ENCODE assay signal across 8 mouse cellular contexts in genomic region chr19:52992880-52993440, GRCm38 (mm10). TPM values are rescaled to one million over a fixed set of nuclear protein-coding genes. Genes with fewer than 3 reads are reported as not detected.
DNase-seq lines count a peak whose midpoint lies in the region; ATAC-seq and TF ChIP-seq lines count a peak whose summit lies in the region.

No protein-coding gene starts in this region.

- 74% methylated on average over 11 of the region's 11 CpGs for WGBS in liver, postnatal 0 days (ENCODE audit: insufficient replicate concordance)

- no peak overlapping the region for H3K4me3 ChIP-seq in liver, postnatal 0 days (ENCODE audit: low read depth, low read length)

- H3K36me3 ChIP-seq in liver, postnatal 0 days (replicated peaks; ENCODE audit: insufficient read depth, low read length), result peaks cover 69% of the 10 kb centered on the region

- no peak overlapping the region for H3K9ac ChIP-seq in liver, postnatal 0 days (replicated peaks)

- no peak for TF ChIP-seq EP300 in liver, postnatal 0 days (IDR thresholded peaks at IDR 0.05; ENCODE audit: low read depth)

- H3K27me3 ChIP-seq in liver, postnatal 0 days (ENCODE audit: insufficient read depth, low read length), result no peaks in the 10 kb centered on the region

- no peak overlapping the region for H3K27ac ChIP-seq in liver, postnatal 0 days (ENCODE audit: low read depth)

- no peak for ATAC-seq in liver, postnatal 0 days

- TF ChIP-seq CTCF in liver, postnatal 0 days (IDR thresholded peaks at IDR 0.05; ENCODE audit: low read depth), result peak; percentile 67

- DNase-seq in left cerebral cortex, adult 11 months (ENCODE audit: low spot score), result peak; percentile 42
- DNase-seq in left cerebral cortex, adult 8-10 months (ENCODE audit: low spot score in 2 of 2), result no peak
- DNase-seq in ZHBTc4 (ENCODE audit: low read depth, low spot score), result peak; percentile 89
- peak; percentile 61 to 69 for DNase-seq in frontal cortex, postnatal 36 days (ENCODE audit: low spot score in 2 of 2)
- peak; percentile 68 for DNase-seq in kidney, postnatal 10 days
- DNase-seq in liver, postnatal 0 days, result no peak
- DNase-seq in retina, postnatal 7 days (ENCODE audit: low read depth, low spot score), result peak; percentile 34
- no peak for DNase-seq in spleen, postnatal 14 days (ENCODE audit: low spot score in 2 of 2)

- H3K4me2 ChIP-seq in liver, postnatal 0 days (ENCODE audit: low read depth, low read length), result no peak overlapping the region

- H3K4me1 ChIP-seq in liver, postnatal 0 days (ENCODE audit: insufficient read depth), result no peaks in the 10 kb centered on the region

- no peaks in the 10 kb centered on the region for H3K9me3 ChIP-seq in liver, postnatal 0 days (ENCODE audit: low read length)

RNA-seq across cellular contexts. Expression of gene Xpnpep1, which starts 47.1 kb away (rescaled TPM):
- 10 to 100 TPM; 59.6 to 74.9 (median 68.6) TPM for total RNA-seq in left cerebral cortex, adult 8-10 months (2022)
- 55.4 and 62.0 TPM in 2 replicates for polyA plus RNA-seq in liver, postnatal 0 days (2015; fragmentation: Nextera tagmentation; extraction: Ambion mirVana)

Comparison
In these comparisons a context has a peak if more than half of its experiments do, and no peak if none do; other contexts are left out.
1. DNase-seq: peak in left cerebral cortex, adult 11 months (single experiment), ZHBTc4 (single experiment), frontal cortex, postnatal 36 days (2 of 2), kidney, postnatal 10 days (single experiment) and retina, postnatal 7 days (single experiment); none in left cerebral cortex, adult 8-10 months (0 of 2), liver, postnatal 0 days (single experiment) and spleen, postnatal 14 days (0 of 2).